Mouse (Mus musculus) midbrain, embryonic 13.5 days (tissue): Measurements from ENCODE around the gene Tmem189. TPM values are rescaled to one million over a fixed set of nuclear protein-coding genes. Genes with fewer than 3 reads are reported as not detected.

Source experiments
- ATAC-seq: fragments of 200-750 bp; cut with Nextera tagmentation; 2 replicates; pipeline ENCODE4 v1.8.0; 2017; ENCODE audit warnings: mild to moderate bottlenecking, moderate TSS enrichment, moderate library complexity
- H3K27ac ChIP-seq: fragments of 300-500 bp; sonication (generic); 2 replicates; pipeline ENCODE4 v1.5.1; 2015; ENCODE audit warnings: inconsistent platforms, mild to moderate bottlenecking, moderate library complexity
- H3K27me3 ChIP-seq: fragments of 300-500 bp; sonication (generic); 2 replicates; pipeline ENCODE4 v1.6.1; 2015; ENCODE audit warnings: mild to moderate bottlenecking, inconsistent platforms
- H3K36me3 ChIP-seq: fragments of 300-500 bp; sonication (generic); 2 replicates; pipeline ENCODE4 v1.6.1; 2015; ENCODE audit warnings: mild to moderate bottlenecking, inconsistent platforms
- H3K4me1 ChIP-seq: fragments of 300-500 bp; sonication (generic); replicated peaks from 2 replicates; pipeline ENCODE4 v1.6.1; 2015; ENCODE audit warnings: inconsistent platforms
- H3K4me2 ChIP-seq: fragments of 300-500 bp; sonication (generic); replicated peaks from 2 replicates; pipeline ENCODE4 v1.6.1; 2015; ENCODE audit warnings: moderate library complexity, mild to moderate bottlenecking, inconsistent platforms
- H3K4me3 ChIP-seq: fragments of 300-500 bp; sonication (generic); replicated peaks from 2 replicates; pipeline ENCODE4 v1.5.1; 2015; ENCODE audit warnings: mild to moderate bottlenecking, inconsistent platforms
- H3K9ac ChIP-seq: fragments of 300-500 bp; sonication (generic); replicated peaks from 2 replicates; pipeline ENCODE4 v1.6.1; 2015; ENCODE audit warnings: mild to moderate bottlenecking, inconsistent platforms
- H3K9me3 ChIP-seq: fragments of 300-500 bp; sonication (generic); 2 replicates; pipeline ENCODE4 v1.6.1; 2016; ENCODE audit warnings: mild to moderate bottlenecking, inconsistent platforms
- WGBS: fragments of 180-500 bp; shearing (Covaris S2); methylation state at CpG from one replicate; pipeline ENCODE4 v1.1.7; 2015; 5-methylcytosine and 5-hydroxymethylcytosine counted together
- polyA plus RNA-seq: library from polyadenylated mRNA; unstranded; fragments of >200 nt; fragmentation: Nextera tagmentation; extraction: Ambion mirVana; gene quantifications from 2 replicates; pipeline ENCODE4 v1.2.1, GENCODE M21; 2015

Gene Tmem189
- polyA plus RNA-seq, 1 experiment from 2014 or later, result 28.0 TPM

GRCm38 (mm10) chr2:167687651-167688101 is 1.9 kb downstream of the Tmem189 start:
- Histone ChIP-seq H3K9ac (no peak overlapping the region), H3K4me1 (peaks cover 11% of the 10 kb centered on the region), H3K9me3 (no peaks in the 10 kb centered on the region), H3K36me3 (no peaks in the 10 kb centered on the region), H3K27ac (no peak overlapping the region), H3K4me3 (no peak overlapping the region), H3K27me3 (peaks cover 69% of the 10 kb centered on the region), H3K4me2 (no peak overlapping the region)
- no peak for ATAC-seq
- WGBS, result 55% methylated on average over 11 of the region's 11 CpGs

DNA sequence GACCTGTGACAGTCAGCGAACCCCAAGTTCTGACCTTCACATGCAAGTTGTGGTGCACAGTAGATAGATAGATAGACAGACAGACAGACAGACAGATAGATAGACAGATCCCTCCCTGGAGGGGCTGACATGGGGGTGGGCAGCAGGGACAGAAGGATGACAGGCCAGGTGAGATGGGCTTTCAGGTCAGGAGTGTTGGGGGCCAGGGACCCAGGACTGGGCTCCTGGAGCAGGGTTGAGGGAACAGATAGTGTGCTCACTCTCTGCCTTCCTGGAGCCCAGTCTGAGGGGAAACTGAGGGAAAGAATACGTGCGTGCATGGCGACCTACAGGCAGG is 2.4 kb downstream of the Tmem189 start:
- H3K9ac ChIP-seq, result no peak overlapping the region
- H3K27ac ChIP-seq, result no peak overlapping the region
- no peaks in the 10 kb centered on the region for H3K9me3 ChIP-seq
- H3K4me2 ChIP-seq, result no peak overlapping the region
- no peak for ATAC-seq
- no peak overlapping the region for H3K4me3 ChIP-seq
- no peaks in the 10 kb centered on the region for H3K36me3 ChIP-seq
- WGBS, result 82% methylated on average over 4 of the region's 4 CpGs
- H3K27me3 ChIP-seq, result peaks cover 66% of the 10 kb centered on the region
- peaks cover 11% of the 10 kb centered on the region for H3K4me1 ChIP-seq

GRCm38 (mm10) chr2:167686382-167687249 is 3.0 kb downstream of the Tmem189 start:
- Histone ChIP-seq H3K36me3 (no peaks in the 10 kb centered on the region), H3K27me3 (peaks cover 60% of the 10 kb centered on the region), H3K27ac (no peak overlapping the region)

DNA sequence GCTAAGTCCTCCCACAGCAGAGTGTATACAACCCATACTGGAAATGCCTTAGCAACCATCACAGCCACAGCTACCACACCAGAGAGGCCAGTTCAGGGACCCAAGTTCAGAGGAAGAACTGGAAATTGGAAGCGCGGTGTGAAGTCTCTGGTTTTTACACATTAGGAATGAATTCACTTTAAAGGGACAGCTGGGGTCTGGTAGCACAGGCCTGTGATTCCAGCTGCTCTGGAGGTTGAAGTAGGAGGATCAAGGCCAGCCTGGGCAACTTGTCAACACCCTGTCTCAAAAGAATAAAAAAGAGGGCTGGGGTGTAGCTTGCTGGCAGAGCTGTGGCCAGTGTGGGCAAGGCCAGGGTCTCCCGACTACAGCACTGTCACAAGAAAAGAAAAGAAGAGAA is 3.8 kb downstream of the Tmem189 start:
- Histone ChIP-seq H3K36me3 (no peaks in the 10 kb centered on the region), H3K9ac (no peak overlapping the region), H3K27ac (no peak overlapping the region), H3K4me2 (no peak overlapping the region), H3K4me1 (peaks cover 11% of the 10 kb centered on the region), H3K9me3 (no peaks in the 10 kb centered on the region), H3K4me3 (no peak overlapping the region), H3K27me3 (peaks cover 52% of the 10 kb centered on the region)
- no peak for ATAC-seq
- WGBS, result 92% methylated on average over 3 of the region's 3 CpGs

More at GRCm38 (mm10) chr2:167686382-167687249, 3.0 kb downstream of the Tmem189 start:
- no peak for ATAC-seq
- Histone ChIP-seq H3K9me3 (no peaks in the 10 kb centered on the region), H3K9ac (no peak overlapping the region), H3K4me2 (no peak overlapping the region), H3K4me1 (peaks cover 11% of the 10 kb centered on the region), H3K4me3 (no peak overlapping the region)
- WGBS, result 84% methylated on average over 16 of the region's 16 CpGs

GRCm38 (mm10) chr2:167685137-167685536 is 4.5 kb downstream of the Tmem189 start:
- H3K4me3 ChIP-seq, result no peak overlapping the region
- H3K4me1 ChIP-seq, result peaks cover 11% of the 10 kb centered on the region
- H3K27ac ChIP-seq, result no peak overlapping the region
- no peaks in the 10 kb centered on the region for H3K9me3 ChIP-seq
- ATAC-seq, result peak; percentile 28
- no peaks in the 10 kb centered on the region for H3K36me3 ChIP-seq
- no peak overlapping the region for H3K9ac ChIP-seq
- no peak overlapping the region for H3K4me2 ChIP-seq
- WGBS, result 6% methylated on average over 8 of the region's 8 CpGs
- H3K27me3 ChIP-seq, result peaks cover 46% of the 10 kb centered on the region

GRCm38 (mm10) chr2:167683721-167684120 is 5.9 kb downstream of the Tmem189 start:
- ATAC-seq, result no peak
- Histone ChIP-seq H3K4me3 (no peak overlapping the region), H3K9me3 (no peaks in the 10 kb centered on the region), H3K9ac (no peak overlapping the region), H3K4me1 (no peaks in the 10 kb centered on the region; the same call in 1 of the 2 replicates), H3K36me3 (no peaks in the 10 kb centered on the region), H3K27me3 (peaks cover 32% of the 10 kb centered on the region), H3K4me2 (no peak overlapping the region), H3K27ac (no peak overlapping the region)
- WGBS, result 77% methylated on average over 3 of the region's 3 CpGs

GRCm38 (mm10) chr2:167680657-167681056 is 9.0 kb downstream of the Tmem189 start:
- 57% methylated on average over 5 of the region's 5 CpGs for WGBS
- Histone ChIP-seq H3K4me1 (no peaks in the 10 kb centered on the region), H3K27me3 (peaks cover 3% of the 10 kb centered on the region), H3K9ac (no peak overlapping the region), H3K36me3 (no peaks in the 10 kb centered on the region), H3K4me2 (no peak overlapping the region), H3K4me3 (no peak overlapping the region), H3K27ac (no peak overlapping the region), H3K9me3 (no peaks in the 10 kb centered on the region)
- ATAC-seq, result no peak

DNA sequence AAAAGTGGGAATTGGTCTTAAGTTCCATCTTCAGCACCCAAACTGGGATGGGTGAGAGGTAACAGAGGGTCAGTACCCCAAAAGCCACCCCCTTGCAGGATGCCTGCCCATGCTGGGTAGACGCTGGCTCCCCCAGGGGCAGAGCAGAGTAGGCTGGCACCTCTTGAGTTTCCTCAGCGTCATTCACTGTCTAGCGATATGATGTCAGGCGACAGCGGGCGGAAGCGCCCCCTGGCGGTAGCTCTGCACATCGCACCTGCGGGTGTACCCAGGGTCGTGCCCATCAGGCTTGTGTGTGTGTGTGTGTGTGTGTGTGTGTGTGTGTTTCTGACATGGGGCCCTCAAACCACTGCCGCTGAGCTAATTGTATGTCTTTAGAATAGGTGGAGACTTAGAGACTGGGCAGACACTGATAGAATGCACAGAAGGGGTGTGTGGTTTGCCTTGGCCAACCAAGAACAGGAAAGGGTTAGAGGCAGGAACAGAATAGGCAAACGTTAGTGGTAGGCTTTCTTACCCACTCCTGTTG is 9.7 kb downstream of the Tmem189 start:
- Histone ChIP-seq H3K9ac (no peak overlapping the region), H3K4me2 (no peak overlapping the region), H3K9me3 (no peaks in the 10 kb centered on the region), H3K27me3 (no peaks in the 10 kb centered on the region; the same call in 1 of the 2 replicates), H3K36me3 (no peaks in the 10 kb centered on the region), H3K4me3 (no peak overlapping the region), H3K27ac (no peak overlapping the region), H3K4me1 (no peaks in the 10 kb centered on the region)
- 3% methylated on average over 13 of the region's 13 CpGs for WGBS
- ATAC-seq, result peak; percentile 83

DNA sequence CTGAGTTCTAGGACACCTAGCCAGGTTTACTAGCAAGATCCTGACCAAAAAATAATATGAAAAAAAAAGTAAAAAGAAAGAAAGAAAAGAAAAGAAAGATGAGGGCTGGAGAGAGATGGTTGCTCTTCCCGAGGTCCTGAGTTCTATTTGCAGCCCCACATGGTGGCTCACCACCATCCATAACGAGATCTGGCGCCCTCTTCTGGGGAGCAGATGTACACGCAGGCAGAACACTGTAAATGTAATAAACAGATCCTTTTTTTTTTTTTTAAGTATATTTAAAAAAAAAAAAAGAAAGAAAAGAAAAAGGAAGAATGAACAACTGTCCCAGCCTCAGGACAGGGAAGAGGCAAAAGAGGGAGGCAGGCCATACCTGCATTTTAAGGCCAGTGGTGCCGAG is 11.0 kb downstream of the Tmem189 start:
- ATAC-seq, result no peak
- no peaks in the 10 kb centered on the region for H3K4me1 ChIP-seq

DNA sequence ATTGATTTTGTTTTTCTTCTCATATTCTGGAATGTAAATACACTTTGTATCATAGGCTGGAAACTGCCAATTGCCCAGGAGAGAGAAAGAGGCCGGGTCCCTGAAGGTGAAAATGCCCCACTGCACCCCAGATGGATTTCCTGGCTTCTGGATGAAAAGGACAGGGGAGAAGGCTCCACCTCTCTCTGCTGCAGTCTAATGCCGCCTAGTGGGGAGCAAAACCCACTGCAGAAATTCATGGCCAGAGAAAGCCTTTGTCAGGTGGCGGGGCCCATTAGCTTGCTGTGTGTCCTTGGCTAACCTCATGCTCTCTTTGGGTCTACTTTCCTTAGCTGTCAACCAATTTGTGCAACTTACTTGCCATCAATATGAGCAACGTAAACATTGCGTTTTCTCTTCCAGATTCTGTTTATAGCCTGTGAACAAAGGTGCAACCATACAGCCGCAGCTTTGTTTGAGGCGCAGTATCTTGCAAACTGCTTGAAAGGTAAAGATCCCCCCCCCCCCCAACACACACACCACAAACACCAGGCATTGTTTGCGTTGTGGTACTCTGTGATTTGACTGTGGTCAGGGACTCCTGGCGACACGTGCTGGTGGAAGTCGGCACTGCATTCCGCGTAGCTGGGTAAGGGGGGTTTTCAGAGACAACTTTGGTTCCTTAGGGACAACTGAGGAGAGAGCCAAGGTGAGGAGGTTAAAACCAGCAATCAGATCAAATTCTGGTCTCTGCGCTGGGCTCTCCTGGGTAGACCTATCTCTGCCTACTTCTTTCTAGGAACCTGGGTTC is 14.3 kb downstream of the Tmem189 start:
- no peak overlapping the region for H3K4me3 ChIP-seq
- 42% methylated on average over 14 of the region's 14 CpGs for WGBS
- H3K4me2 ChIP-seq, result no peak overlapping the region
- H3K9me3 ChIP-seq, result no peaks in the 10 kb centered on the region
- H3K4me1 ChIP-seq, result peaks cover 9% of the 10 kb centered on the region
- no peak overlapping the region for H3K27ac ChIP-seq
- H3K36me3 ChIP-seq, result no peaks in the 10 kb centered on the region
- no peak overlapping the region for H3K9ac ChIP-seq
- no peak for ATAC-seq
- H3K27me3 ChIP-seq, result no peaks in the 10 kb centered on the region

More for the DNA sequence above, 11.0 kb downstream of the Tmem189 start:
- WGBS, result 48% methylated on average over 5 of the region's 5 CpGs
- Histone ChIP-seq H3K27me3 (no peaks in the 10 kb centered on the region; the same call in 1 of the 2 replicates), H3K4me3 (no peak overlapping the region), H3K4me2 (no peak overlapping the region), H3K9ac (no peak overlapping the region), H3K36me3 (no peaks in the 10 kb centered on the region), H3K27ac (no peak overlapping the region), H3K9me3 (no peaks in the 10 kb centered on the region)

DNA sequence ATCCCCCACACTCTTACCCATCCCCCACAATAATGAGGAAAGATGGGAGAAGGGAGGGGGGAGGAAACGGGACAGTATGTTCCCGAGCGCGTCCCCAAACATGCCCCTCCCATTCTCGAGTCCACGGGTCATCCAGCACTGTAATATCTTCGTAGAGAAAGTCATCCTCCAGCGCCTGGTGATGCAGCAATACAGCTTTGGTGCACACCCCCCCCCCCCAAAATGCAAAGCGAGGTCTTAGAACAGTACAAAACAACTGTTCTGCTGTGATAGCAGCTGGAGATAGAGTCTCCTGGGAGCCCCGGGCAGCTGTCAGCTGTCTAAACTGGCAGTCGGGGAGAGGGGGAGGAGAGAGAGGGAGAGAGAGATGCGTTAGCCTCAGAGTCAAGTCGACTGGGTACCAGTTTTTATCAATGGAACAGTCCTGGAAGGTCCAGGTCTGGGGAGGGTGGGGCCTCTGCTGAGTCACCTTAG is 17.4 kb downstream of the Tmem189 start:
- H3K9ac ChIP-seq, result no peak overlapping the region
- no peaks in the 10 kb centered on the region for H3K9me3 ChIP-seq
- WGBS, result 31% methylated on average over 13 of the region's 13 CpGs
- H3K4me2 ChIP-seq, result 0 out of 2 replicates have a peak overlapping the region, but pooled peaks have one; percentile 19
- peak; percentile 60; the same call in 1 of the 2 replicates for ATAC-seq
- no peak overlapping the region for H3K27ac ChIP-seq
- no peaks in the 10 kb centered on the region for H3K36me3 ChIP-seq
- no peak overlapping the region; the same call in 1 of the 2 replicates for H3K4me3 ChIP-seq
- H3K27me3 ChIP-seq, result no peaks in the 10 kb centered on the region
- peaks cover 9% of the 10 kb centered on the region for H3K4me1 ChIP-seq
